Mouse (Mus musculus) liver, postnatal 0 days (tissue): ENCODE data around the gene Optc. TPM values are rescaled to one million over a fixed set of nuclear protein-coding genes. Genes with fewer than 3 reads are reported as not detected.

Source experiments
- ATAC-seq: fragments of 200-750 bp; cut with Nextera tagmentation; 2 replicates; pipeline ENCODE4 v1.8.0; 2017; ENCODE audit warnings: mild to moderate bottlenecking, moderate library complexity
- DNase-seq: peaks from one replicate; pipeline ENCODE4 v3.0.0-alpha.2; 2016
- H3K27ac ChIP-seq: fragments of 300-500 bp; sonication (generic); 2 replicates; pipeline ENCODE4 v1.5.1; 2014; ENCODE audit warnings: antibody characterized with exemption, moderate library complexity, mild to moderate bottlenecking, low read depth
- H3K27me3 ChIP-seq: fragments of 300-500 bp; sonication (generic); 2 replicates; pipeline ENCODE4 v1.6.1; 2014; ENCODE audit warnings: low read length, control low read depth, mixed read lengths; ENCODE audit not compliant: insufficient read depth
- H3K36me3 ChIP-seq: fragments of 300-500 bp; sonication (generic); replicated peaks from 2 replicates; pipeline ENCODE4 v1.6.1; 2014; ENCODE audit warnings: mild to moderate bottlenecking, control low read depth, low read length, moderate library complexity, mixed read lengths; ENCODE audit not compliant: insufficient read depth
- H3K4me1 ChIP-seq: fragments of 300-500 bp; sonication (generic); 2 replicates; pipeline ENCODE4 v1.6.1; 2014; ENCODE audit warnings: antibody characterized with exemption, mild to moderate bottlenecking, control low read depth; ENCODE audit not compliant: insufficient read depth
- H3K4me2 ChIP-seq: fragments of 300-500 bp; sonication (generic); 2 replicates; pipeline ENCODE4 v1.6.1; 2014; ENCODE audit warnings: low read depth, mild to moderate bottlenecking, low read length, moderate library complexity, mixed read lengths
- H3K4me3 ChIP-seq: fragments of 300-500 bp; sonication (generic); 2 replicates; pipeline ENCODE4 v1.5.1; 2014; ENCODE audit warnings: low read depth, low read length
- H3K9ac ChIP-seq: fragments of 300-500 bp; sonication (generic); replicated peaks from 2 replicates; pipeline ENCODE4 v1.6.1; 2014; ENCODE audit warnings: mild to moderate bottlenecking, moderate library complexity
- H3K9me3 ChIP-seq: fragments of 300-500 bp; sonication (generic); 2 replicates; pipeline ENCODE4 v1.6.1; 2016; ENCODE audit warnings: mild to moderate bottlenecking, control low read depth, low read length, mixed read lengths
- CTCF ChIP-seq: sonication (generic); IDR thresholded peaks from 2 replicates; pipeline ENCODE4 v1.5.1; 2016; ENCODE audit warnings: antibody characterized with exemption, low read depth
- EP300 ChIP-seq: IDR thresholded peaks from 2 replicates; pipeline ENCODE4 v1.6.1; 2016; ENCODE audit warnings: antibody characterized with exemption, low read depth, mild to moderate bottlenecking
- WGBS: fragments of 180-500 bp; shearing (Covaris S2); extraction: QIAGEN DNeasy Blood & Tissue Kit; methylation state at CpG from one replicate; pipeline ENCODE4 v1.1.7; 2014; ENCODE audit not compliant: insufficient replicate concordance; 5-methylcytosine and 5-hydroxymethylcytosine counted together
- polyA plus RNA-seq: library from polyadenylated mRNA; unstranded; fragments of >200 nt; fragmentation: Nextera tagmentation; extraction: Ambion mirVana; gene quantifications from 2 replicates; pipeline ENCODE4 v1.2.1, GENCODE M21; 2015

Optc gene
- polyA plus RNA-seq, 1 experiment from 2014 or later, result 0.14 TPM

DNA sequence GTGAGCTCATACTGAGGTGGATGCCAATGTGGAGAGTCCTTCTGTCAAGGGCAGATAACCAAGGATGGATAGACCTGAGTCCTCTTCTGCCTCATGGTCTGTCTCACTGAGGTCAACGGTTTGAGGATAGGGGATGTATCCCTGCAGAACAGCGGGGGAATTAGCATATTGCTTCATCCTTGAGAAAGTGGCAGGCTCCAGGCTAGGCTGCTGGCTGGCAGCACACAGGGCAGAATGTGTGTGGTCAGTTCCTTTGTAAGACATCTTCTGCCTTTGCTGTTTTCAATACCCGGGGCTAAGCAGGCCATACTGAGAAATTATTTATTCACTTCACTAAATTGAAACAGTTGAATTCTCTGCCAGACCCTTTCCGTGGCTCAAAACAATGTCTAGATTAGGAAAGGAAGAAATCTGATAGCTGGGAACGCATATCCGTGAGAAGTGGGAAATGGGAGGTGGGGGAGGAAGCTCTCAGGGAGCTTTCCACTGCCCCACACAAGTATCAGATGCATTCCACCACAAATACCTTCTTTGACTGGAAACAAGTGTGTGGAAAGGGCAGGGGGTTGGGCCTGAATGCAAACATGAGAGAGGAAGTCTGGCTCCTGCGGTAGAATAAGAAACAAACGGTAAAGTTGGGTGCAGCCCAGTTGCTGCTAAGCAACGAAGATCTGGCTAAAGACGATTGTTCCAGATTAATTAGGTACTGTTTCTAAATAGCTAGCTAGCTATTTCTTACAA is 44.4 kb downstream of the Optc start:
- Histone ChIP-seq H3K36me3 (no peaks in the 10 kb centered on the region), H3K4me3 (no peak overlapping the region), H3K27me3 (no peaks in the 10 kb centered on the region), H3K27ac (no peak overlapping the region), H3K9ac (no peak overlapping the region), H3K4me2 (no peak overlapping the region), H3K9me3 (no peaks in the 10 kb centered on the region), H3K4me1 (0 out of 2 replicates have a peak, but pooled peaks cover 3% of the 10 kb centered on the region)
- WGBS, result 19% methylated on average over 10 of the region's 10 CpGs
- DNase-seq (no peak), ATAC-seq (peak; percentile 19; the same call in 1 of the 2 replicates)
- TF ChIP-seq CTCF, result no peak
- TF ChIP-seq EP300, result no peak

DNA sequence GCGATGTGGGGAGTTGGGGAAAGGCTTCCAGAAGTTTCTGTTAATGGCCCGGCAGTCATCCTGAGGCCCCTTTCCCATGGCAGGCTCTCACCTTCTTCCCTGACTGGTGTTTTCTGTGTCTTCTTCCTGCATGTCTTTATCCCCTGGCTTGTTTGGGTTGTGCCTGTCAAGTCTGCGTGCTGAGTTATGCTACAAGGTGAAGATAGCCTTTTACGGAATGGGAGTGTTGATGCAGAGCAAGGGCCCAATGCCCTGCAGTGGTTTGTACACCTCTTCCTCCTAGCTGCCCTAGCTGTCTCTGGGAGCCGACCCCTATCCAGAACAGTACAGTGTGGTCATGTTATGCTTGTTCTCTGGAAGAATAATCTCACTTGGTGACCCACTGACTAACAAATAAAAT is 46.8 kb downstream of the Optc start:
- Histone ChIP-seq H3K4me2 (no peak overlapping the region), H3K27me3 (0 out of 2 replicates have a peak, but pooled peaks cover 5% of the 10 kb centered on the region), H3K4me1 (0 out of 2 replicates have a peak, but pooled peaks cover 3% of the 10 kb centered on the region), H3K9ac (no peak overlapping the region), H3K9me3 (no peaks in the 10 kb centered on the region), H3K27ac (no peak overlapping the region), H3K36me3 (no peaks in the 10 kb centered on the region), H3K4me3 (no peak overlapping the region)
- ATAC-seq (no peak), DNase-seq (no peak)
- no peak for TF ChIP-seq CTCF
- no peak for TF ChIP-seq EP300
- 71% methylated on average over 5 of the region's 5 CpGs for WGBS

DNA sequence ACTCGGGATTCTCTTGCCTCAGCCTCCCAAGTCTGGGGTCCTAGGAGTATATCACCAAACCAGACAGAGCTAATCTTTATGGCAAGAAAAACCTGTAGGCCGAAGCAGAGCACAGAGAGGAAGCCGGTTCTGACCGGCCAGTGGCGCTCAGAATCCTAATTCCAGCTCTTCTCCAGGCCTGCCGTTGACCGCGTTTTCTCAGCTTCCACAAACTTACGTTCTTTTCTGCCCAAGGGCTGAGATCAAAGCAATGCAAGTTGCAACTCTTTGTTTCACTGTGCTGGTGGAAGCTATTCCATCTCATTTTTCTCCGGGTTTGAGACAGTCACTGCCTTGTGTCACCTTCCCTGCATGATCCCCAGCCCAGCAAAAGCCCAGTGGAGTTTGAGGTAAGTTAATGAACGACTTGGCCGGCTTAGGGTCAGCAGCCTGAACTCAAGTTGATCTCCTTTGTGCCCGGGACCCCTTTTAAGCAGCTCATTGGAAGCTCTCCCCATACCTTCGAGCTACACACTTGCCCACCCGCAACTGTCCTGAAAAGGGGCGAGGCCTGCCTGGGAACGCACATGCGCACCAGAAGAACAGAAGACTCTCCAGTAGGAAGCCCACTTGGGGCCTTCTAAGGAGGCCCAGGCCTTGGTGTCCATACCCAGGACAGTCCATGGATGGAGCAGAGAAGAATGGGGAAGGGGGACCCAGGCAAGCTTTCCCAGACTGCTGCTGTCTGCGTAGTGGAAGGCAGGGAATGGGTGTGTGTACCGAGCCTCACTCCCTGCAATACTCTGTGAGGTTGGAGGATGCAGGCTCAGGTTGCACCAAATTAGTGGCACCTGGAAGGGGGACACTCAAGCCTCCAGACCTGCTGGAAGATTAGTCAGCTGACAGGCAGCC is 47.7 kb downstream of the Optc start:
- Histone ChIP-seq H3K36me3 (no peaks in the 10 kb centered on the region), H3K4me3 (no peak overlapping the region), H3K4me1 (peaks cover 11% of the 10 kb centered on the region; the same call in 1 of the 2 replicates), H3K4me2 (no peak overlapping the region), H3K9ac (no peak overlapping the region), H3K27me3 (0 out of 2 replicates have a peak, but pooled peaks cover 12% of the 10 kb centered on the region), H3K9me3 (no peaks in the 10 kb centered on the region), H3K27ac (no peak overlapping the region)
- no peak for TF ChIP-seq CTCF
- TF ChIP-seq EP300, result no peak
- 80% methylated on average over 20 of the region's 20 CpGs for WGBS
- no peak for DNase-seq
- ATAC-seq, result no peak

DNA sequence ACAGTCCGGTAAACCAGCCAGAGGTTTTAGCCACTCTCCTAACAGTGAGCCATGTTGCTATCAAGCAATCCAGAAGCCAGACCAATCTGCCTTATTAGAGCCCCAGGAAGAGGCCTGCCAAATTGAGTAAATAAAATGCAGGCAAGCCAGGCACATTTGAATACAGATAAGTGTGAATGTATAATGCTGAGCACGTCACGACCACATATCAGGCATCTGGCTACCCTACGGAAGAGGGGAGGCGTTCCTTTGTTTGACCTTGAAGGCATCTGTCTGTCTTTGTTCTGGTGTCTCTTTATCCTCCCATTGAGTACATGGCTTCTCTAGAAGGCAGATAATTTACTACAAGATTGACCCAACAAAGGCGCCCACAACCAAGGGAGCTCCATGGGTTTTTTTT is 48.5 kb downstream of the Optc start:
- Histone ChIP-seq H3K27me3 (0 out of 2 replicates have a peak, but pooled peaks cover 17% of the 10 kb centered on the region), H3K9me3 (no peaks in the 10 kb centered on the region), H3K36me3 (no peaks in the 10 kb centered on the region), H3K27ac (no peak overlapping the region), H3K4me3 (no peak overlapping the region), H3K4me2 (no peak overlapping the region), H3K9ac (no peak overlapping the region), H3K4me1 (peaks cover 16% of the 10 kb centered on the region)
- no peak for DNase-seq
- WGBS, result 55% methylated on average over 6 of the region's 6 CpGs
- no peak for ATAC-seq
- TF ChIP-seq CTCF (no peak), EP300 (0 out of 2 replicates have a peak, but pooled peaks have one; percentile 11)

DNA sequence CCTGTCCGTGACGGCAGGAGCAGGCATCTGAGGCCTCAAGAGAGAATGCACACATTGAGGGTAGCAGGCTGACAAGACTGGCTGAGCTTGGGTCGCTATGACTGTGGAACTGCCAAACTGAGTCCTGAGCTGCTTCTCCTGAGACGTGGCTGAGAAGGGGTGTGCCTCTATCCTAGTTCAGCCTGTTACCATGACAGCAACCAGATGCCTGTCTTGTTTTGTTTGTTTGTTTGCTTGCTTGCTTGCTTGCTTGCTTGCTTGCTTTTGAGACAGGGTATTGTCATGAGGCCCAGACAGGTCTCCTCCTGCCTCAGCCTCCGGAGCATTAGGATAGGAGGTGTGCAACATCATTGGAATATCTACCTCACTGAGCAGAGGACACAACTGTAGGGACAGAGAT is 50.0 kb downstream of the Optc start:
- Histone ChIP-seq H3K27me3 (peaks cover 20% of the 10 kb centered on the region; the same call in 1 of the 2 replicates), H3K36me3 (no peaks in the 10 kb centered on the region), H3K9ac (no peak overlapping the region), H3K27ac (no peak overlapping the region), H3K4me1 (peaks cover 18% of the 10 kb centered on the region), H3K4me3 (no peak overlapping the region), H3K4me2 (no peak overlapping the region), H3K9me3 (no peaks in the 10 kb centered on the region)
- WGBS, result 84% methylated on average over 5 of the region's 5 CpGs
- DNase-seq (no peak), ATAC-seq (no peak)
- TF ChIP-seq CTCF (no peak), EP300 (no peak)

DNA sequence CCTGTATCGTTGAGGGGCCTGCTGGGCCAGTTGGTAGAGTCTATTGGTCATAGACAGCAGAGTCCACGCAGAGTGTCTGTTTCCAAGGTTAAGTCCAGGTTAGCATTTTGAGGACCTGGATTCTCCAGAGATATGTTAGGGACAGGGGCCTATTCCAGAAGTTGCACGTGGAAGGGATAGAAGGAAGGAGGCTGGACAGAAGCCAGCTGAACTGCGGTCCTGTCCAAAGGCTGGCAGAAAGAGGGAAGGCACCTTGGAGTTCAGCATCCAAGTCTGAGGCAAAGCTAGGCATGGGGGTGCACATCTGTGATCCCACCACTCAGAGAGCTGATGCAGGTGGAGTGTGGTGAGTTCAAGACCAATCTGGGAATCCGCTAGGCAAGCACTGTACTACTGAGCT is 50.6 kb downstream of the Optc start:
- no peak for DNase-seq
- TF ChIP-seq EP300 (no peak), CTCF (no peak)
- no peak overlapping the region for H3K4me3 ChIP-seq
- no peak overlapping the region for H3K9ac ChIP-seq
- no peaks in the 10 kb centered on the region for H3K36me3 ChIP-seq
- H3K4me1 ChIP-seq, result peaks cover 18% of the 10 kb centered on the region
- H3K4me2 ChIP-seq, result no peak overlapping the region
- H3K27me3 ChIP-seq, result peaks cover 20% of the 10 kb centered on the region; the same call in 1 of the 2 replicates
- ATAC-seq, result no peak
- no peak overlapping the region for H3K27ac ChIP-seq
- 81% methylated on average over 5 of the region's 5 CpGs for WGBS
- H3K9me3 ChIP-seq, result no peaks in the 10 kb centered on the region
